8 mouse cellular contexts compared by ENCODE assay signal in the genomic region with DNA sequence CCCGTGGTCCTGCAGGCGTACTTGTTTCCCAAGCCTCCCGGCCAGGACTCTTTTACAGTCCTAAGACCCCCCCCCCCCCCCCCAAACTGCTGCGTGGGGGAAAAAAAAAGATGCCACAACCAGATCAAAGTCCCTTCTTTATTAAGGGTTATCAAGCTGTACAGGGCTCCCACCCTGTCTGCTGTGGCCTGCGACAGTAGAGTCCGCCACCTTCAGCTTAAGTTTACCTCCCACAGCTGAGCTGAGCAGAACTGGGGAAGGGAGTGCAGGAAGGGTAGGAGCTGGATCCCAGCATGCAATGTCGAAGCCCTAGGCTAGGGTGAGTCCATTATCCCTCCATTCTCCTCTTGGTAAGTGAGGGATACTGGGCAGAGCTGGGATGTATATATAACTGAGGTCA. TPM values are rescaled to one million over a fixed set of nuclear protein-coding genes. Genes with fewer than 3 reads are reported as not detected.
A peak's percentile ranks its signal among the peaks of the same experiment; 100 is the strongest.
DNase-seq lines count a peak whose midpoint lies in the region; ATAC-seq and TF ChIP-seq lines count a peak whose summit lies in the region.

No protein-coding gene starts in this region.

- peak overlapping the region; percentile 49 for H3K4me3 ChIP-seq in kidney, embryonic 14.5 days (ENCODE audit: low read length)
- peak overlapping the region; percentile 56 for H3K4me3 ChIP-seq in embryonic facial prominence, embryonic 14.5 days (ENCODE audit: low read depth, low read length)
- 0 out of 2 replicates have a peak overlapping the region, but pooled peaks have one; percentile 60 for H3K4me3 ChIP-seq in intestine, postnatal 0 days (ENCODE audit: low read depth, low read length)

- H3K27ac ChIP-seq in kidney, embryonic 14.5 days (ENCODE audit: low read depth, low read length): no peak overlapping the region
- H3K27ac ChIP-seq in embryonic facial prominence, embryonic 14.5 days (replicated peaks; ENCODE audit: low read depth, low read length): no peak overlapping the region
- peak overlapping the region; percentile 64; the same call in 1 of the 2 replicates for H3K27ac ChIP-seq in intestine, postnatal 0 days (ENCODE audit: low read depth, low read length)

- DNase-seq in kidney, postnatal 25 days: no peak
- no peak for DNase-seq in embryonic facial prominence, embryonic 14.5 days (ENCODE audit: low spot score)
- peak; percentile 17 for DNase-seq in neural tube, embryonic 10.5 days (ENCODE audit: extremely low spot score, low spot score)
- DNase-seq in right cerebral cortex, adult 18-20 months: no peak
- DNase-seq in cerebellum, postnatal 25 days: no peak
- DNase-seq in left cerebral cortex, adult 9 months (ENCODE audit: low spot score in 2 of 2): no peak

- H3K4me2 ChIP-seq in kidney, embryonic 14.5 days (replicated peaks; ENCODE audit: low read depth, low read length): peak overlapping the region; percentile 80
- peak overlapping the region; percentile 99 for H3K4me2 ChIP-seq in embryonic facial prominence, embryonic 14.5 days (ENCODE audit: low read depth, low read length)
- H3K4me2 ChIP-seq in intestine, postnatal 0 days (replicated peaks; ENCODE audit: low read depth): peak overlapping the region; percentile 98

- H3K36me3 ChIP-seq in kidney, embryonic 14.5 days (ENCODE audit: control insufficient read depth, insufficient read depth, low read length): peaks cover 40% of the 10 kb centered on the region
- H3K36me3 ChIP-seq in embryonic facial prominence, embryonic 14.5 days (ENCODE audit: control insufficient read depth, insufficient read depth, low read length): peaks cover 59% of the 10 kb centered on the region
- peaks cover 50% of the 10 kb centered on the region for H3K36me3 ChIP-seq in intestine, postnatal 0 days (ENCODE audit: control insufficient read depth, insufficient read depth)

- no peak for TF ChIP-seq CTCF in intestine, postnatal 0 days (IDR thresholded peaks at IDR 0.05; ENCODE audit: low read depth)

- no peaks in the 10 kb centered on the region for H3K9me3 ChIP-seq in kidney, embryonic 14.5 days (ENCODE audit: control insufficient read depth, low read length)
- H3K9me3 ChIP-seq in embryonic facial prominence, embryonic 14.5 days (ENCODE audit: control insufficient read depth, low read length): no peaks in the 10 kb centered on the region
- no peaks in the 10 kb centered on the region for H3K9me3 ChIP-seq in intestine, postnatal 0 days (ENCODE audit: control insufficient read depth)

- no peaks in the 10 kb centered on the region for H3K27me3 ChIP-seq in kidney, embryonic 14.5 days (ENCODE audit: control insufficient read depth, insufficient read depth, low read length)
- no peaks in the 10 kb centered on the region for H3K27me3 ChIP-seq in embryonic facial prominence, embryonic 14.5 days (replicated peaks; ENCODE audit: control insufficient read depth, insufficient read depth, low read length)
- no peaks in the 10 kb centered on the region for H3K27me3 ChIP-seq in intestine, postnatal 0 days (replicated peaks; ENCODE audit: control insufficient read depth, insufficient read depth, low read length)

- ATAC-seq in kidney, embryonic 14.5 days (ENCODE audit: low FRiP score, low TSS enrichment): no peak
- no peak for ATAC-seq in embryonic facial prominence, embryonic 14.5 days (ENCODE audit: low read depth)
- 0 out of 2 replicates have a peak, but pooled peaks have one; percentile 20 for ATAC-seq in intestine, postnatal 0 days

- WGBS in kidney, embryonic 14.5 days: 26% methylated on average over 6 of the region's 7 CpGs
- 42% methylated on average over 6 of the region's 7 CpGs for WGBS in embryonic facial prominence, embryonic 14.5 days
- WGBS in intestine, postnatal 0 days: 20% methylated on average over 6 of the region's 7 CpGs

- H3K4me1 ChIP-seq in kidney, embryonic 14.5 days (ENCODE audit: control insufficient read depth, insufficient read depth, low read length): peaks cover 18% of the 10 kb centered on the region
- peaks cover 6% of the 10 kb centered on the region for H3K4me1 ChIP-seq in embryonic facial prominence, embryonic 14.5 days (ENCODE audit: control insufficient read depth, insufficient read depth, low read length)
- 0 out of 2 replicates have a peak, but pooled peaks cover 2% of the 10 kb centered on the region for H3K4me1 ChIP-seq in intestine, postnatal 0 days (replicated peaks; ENCODE audit: control insufficient read depth, insufficient read depth, low read length)

- H3K9ac ChIP-seq in kidney, embryonic 14.5 days (ENCODE audit: low read depth, low read length): 0 out of 2 replicates have a peak overlapping the region, but pooled peaks have one; percentile 53
- H3K9ac ChIP-seq in embryonic facial prominence, embryonic 14.5 days (ENCODE audit: low read depth, low read length): no peak overlapping the region
- no peak overlapping the region for H3K9ac ChIP-seq in intestine, postnatal 0 days (ENCODE audit: low read depth, low read length)

RNA-seq across cellular contexts. Expression of gene Abcb6, which starts 0.5 kb away (rescaled TPM):
- polyA plus RNA-seq in kidney, embryonic 14.5 days (2014; fragmentation: Nextera tagmentation; extraction: Ambion mirVana): 19.4 and 23.8 TPM in 2 replicates
- 21.7 and 24.5 TPM in 2 replicates for polyA plus RNA-seq in embryonic facial prominence, embryonic 14.5 days (2014; fragmentation: Nextera tagmentation; extraction: Ambion mirVana)
- polyA plus RNA-seq in intestine, postnatal 0 days (2015; fragmentation: Nextera tagmentation; extraction: Ambion mirVana): 13.9 and 17.1 TPM in 2 replicates

RNA-seq across cellular contexts. Expression of gene Ankzf1, which starts 11.2 kb away (rescaled TPM):
- 16.7 and 21.1 TPM in 2 replicates for polyA plus RNA-seq in kidney, embryonic 14.5 days (2014; fragmentation: Nextera tagmentation; extraction: Ambion mirVana)
- 16.8 and 21.8 TPM in 2 replicates for polyA plus RNA-seq in embryonic facial prominence, embryonic 14.5 days (2014; fragmentation: Nextera tagmentation; extraction: Ambion mirVana)
- 10.7 and 10.8 TPM in 2 replicates for polyA plus RNA-seq in intestine, postnatal 0 days (2015; fragmentation: Nextera tagmentation; extraction: Ambion mirVana)

RNA-seq across cellular contexts. Expression of gene Atg9a, which starts 11.3 kb away (rescaled TPM):
- 18.5 and 26.0 TPM in 2 replicates for polyA plus RNA-seq in kidney, embryonic 14.5 days (2014; fragmentation: Nextera tagmentation; extraction: Ambion mirVana)
- polyA plus RNA-seq in embryonic facial prominence, embryonic 14.5 days (2014; fragmentation: Nextera tagmentation; extraction: Ambion mirVana): 31.9 and 32.7 TPM in 2 replicates
- polyA plus RNA-seq in intestine, postnatal 0 days (2015; fragmentation: Nextera tagmentation; extraction: Ambion mirVana): 23.5 and 25.2 TPM in 2 replicates

RNA-seq across cellular contexts. Expression of gene Zfand2b, which starts 12.3 kb away (rescaled TPM):
- polyA plus RNA-seq in kidney, embryonic 14.5 days (2014; fragmentation: Nextera tagmentation; extraction: Ambion mirVana): 39.6 and 40.0 TPM in 2 replicates
- 37.0 and 37.6 TPM in 2 replicates for polyA plus RNA-seq in embryonic facial prominence, embryonic 14.5 days (2014; fragmentation: Nextera tagmentation; extraction: Ambion mirVana)
- 47.5 and 51.2 TPM in 2 replicates for polyA plus RNA-seq in intestine, postnatal 0 days (2015; fragmentation: Nextera tagmentation; extraction: Ambion mirVana)

RNA-seq across cellular contexts. Expression of gene Glb1l, which starts 29.9 kb away (rescaled TPM):
- polyA plus RNA-seq in kidney, embryonic 14.5 days (2014; fragmentation: Nextera tagmentation; extraction: Ambion mirVana): 18.1 and 34.4 TPM in 2 replicates
- polyA plus RNA-seq in embryonic facial prominence, embryonic 14.5 days (2014; fragmentation: Nextera tagmentation; extraction: Ambion mirVana): 13.0 and 17.6 TPM in 2 replicates
- 3.6 and 3.7 TPM in 2 replicates for polyA plus RNA-seq in intestine, postnatal 0 days (2015; fragmentation: Nextera tagmentation; extraction: Ambion mirVana)
